Mouse (Mus musculus): Measurements from ENCODE around the gene Scp2. TPM values are rescaled to one million over a fixed set of nuclear protein-coding genes. Genes with fewer than 3 reads are reported as not detected.
"Not testable (repeated sequence)": the region's sequence is repeated elsewhere in the genome, so short reads cannot be mapped to it uniquely, and the experiment has no call there.

Gene Scp2
- total RNA-seq (2017): 304 to 385 TPM (median 344 TPM) in 3 replicates

DNA sequence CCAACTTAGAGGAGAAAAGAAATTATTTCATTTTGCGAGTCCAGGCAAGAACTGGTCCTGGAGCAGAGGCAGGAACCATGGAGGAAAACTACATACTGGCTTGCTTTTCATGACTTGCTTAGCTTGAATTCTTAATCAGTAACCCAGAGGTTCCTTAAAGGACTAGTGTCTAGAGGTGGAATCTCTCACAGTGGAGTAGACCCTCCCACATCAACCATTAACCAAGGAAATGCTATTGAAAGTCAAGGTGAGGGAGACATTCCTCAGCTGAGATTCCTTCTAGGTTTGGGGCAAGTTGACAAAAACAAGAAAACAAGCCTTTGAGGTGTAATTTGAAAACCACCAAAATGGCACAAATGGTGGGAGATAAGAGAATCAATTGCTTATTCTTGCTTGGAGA is at the start of gene Scp2:
Scp2 (minus strand) TSS at position 119 of the 400 bp plus-strand sequence.
- no peak for ATAC-seq (replicated peaks; ENCODE audit: insufficient number of reproducible peaks, low FRiP score, low TSS enrichment, poor library complexity, severe bottlenecking)

GRCm38 (mm10) chr4:108192821-108193323 is 48.1 kb upstream of the Scp2 start:
- ATAC-seq (replicated peaks; ENCODE audit: insufficient number of reproducible peaks, low FRiP score, low TSS enrichment, poor library complexity, severe bottlenecking): no peak

DNA sequence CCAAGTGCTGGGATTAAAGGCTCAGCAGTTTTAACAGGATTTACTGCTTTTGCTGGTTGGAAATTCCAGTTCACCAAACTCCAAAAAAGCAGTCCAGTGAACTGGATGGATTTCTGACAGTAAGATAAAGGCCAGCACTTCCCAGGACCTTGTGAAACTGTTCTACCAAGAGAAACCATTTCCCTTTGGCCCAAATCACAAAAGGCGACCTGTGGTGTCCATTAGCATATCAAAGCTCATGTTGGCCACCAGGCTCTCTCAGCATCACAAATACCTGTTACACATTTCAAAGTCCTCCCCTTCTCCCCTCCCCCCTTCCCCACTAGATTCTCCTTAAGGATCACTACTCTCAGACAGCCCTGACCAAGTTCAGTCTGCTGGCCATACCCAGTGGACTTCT is 37.5 kb upstream of the Scp2 start:
- no peak for ATAC-seq (replicated peaks; ENCODE audit: insufficient number of reproducible peaks, low FRiP score, low TSS enrichment, poor library complexity, severe bottlenecking)

GRCm38 (mm10) chr4:108168056-108168455 is 23.3 kb upstream of the Scp2 start:
- no peak for ATAC-seq (replicated peaks; ENCODE audit: insufficient number of reproducible peaks, low FRiP score, low TSS enrichment, poor library complexity, severe bottlenecking)

DNA sequence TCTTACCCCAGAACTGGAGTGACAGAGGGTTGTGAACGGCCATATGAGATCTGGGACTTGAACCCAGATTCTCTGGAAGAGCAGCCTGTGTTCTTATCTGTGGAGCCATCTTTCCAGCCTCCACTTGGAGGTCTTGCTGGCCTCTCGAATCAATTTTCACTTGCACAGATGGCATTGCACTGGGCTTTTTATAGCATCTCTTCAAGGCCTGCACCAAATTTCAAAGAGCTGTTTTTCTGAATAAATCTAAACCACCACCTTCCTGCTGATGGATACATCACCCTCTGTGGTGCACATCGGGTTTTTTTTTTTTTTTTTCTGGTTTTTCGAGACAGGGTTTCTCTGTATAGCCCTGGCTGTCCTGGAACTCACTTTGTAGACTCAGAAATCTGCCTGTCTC is 22.1 kb upstream of the Scp2 start:
- ATAC-seq (replicated peaks; ENCODE audit: insufficient number of reproducible peaks, low FRiP score, low TSS enrichment, poor library complexity, severe bottlenecking): no peak

DNA sequence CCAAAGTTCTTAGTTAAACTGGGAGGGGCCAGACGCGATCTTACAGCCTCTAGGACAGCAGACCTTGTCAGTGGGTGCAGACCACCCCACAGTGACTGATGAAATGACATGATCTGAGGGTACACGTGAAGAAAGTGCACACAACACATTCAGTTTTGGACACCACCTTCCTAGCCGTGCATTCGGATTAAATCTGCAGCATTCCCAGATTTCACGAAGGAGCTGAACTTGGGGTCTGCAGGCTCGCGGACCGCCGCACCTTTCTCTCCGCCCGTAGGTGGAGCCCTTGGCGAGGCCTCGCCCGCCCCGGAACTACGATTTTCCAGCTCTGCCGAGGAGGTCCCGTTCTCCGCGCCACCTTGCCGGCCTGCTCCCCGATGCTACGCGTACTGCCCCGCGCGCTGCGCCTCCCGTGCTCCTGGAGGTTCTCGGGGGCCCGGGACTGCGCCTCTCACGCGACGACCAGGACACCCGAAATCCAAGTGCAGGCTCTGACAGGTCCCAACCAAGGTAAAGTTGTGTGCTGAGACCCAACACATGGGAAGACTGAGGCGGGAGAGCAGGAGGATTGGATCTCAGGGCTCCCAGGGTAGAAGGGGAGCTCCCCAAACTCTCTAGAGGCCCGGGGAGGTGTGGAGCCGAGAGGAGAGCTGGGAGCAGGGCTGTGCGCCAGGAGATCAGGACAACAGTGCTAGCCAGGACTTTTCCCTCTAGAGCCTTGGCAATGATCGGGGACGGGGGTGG is 20.5 kb upstream of the Scp2 start, which contains the start of gene Echdc2:
Echdc2 (plus strand) TSS at position 286 of the 744 bp plus-strand sequence.
- ATAC-seq (replicated peaks; ENCODE audit: insufficient number of reproducible peaks, low FRiP score, low TSS enrichment, poor library complexity, severe bottlenecking): no peak

- no peak for ATAC-seq (replicated peaks; ENCODE audit: insufficient number of reproducible peaks, low FRiP score, low TSS enrichment, poor library complexity, severe bottlenecking)
These were observed 18.5 kb upstream of the Scp2 start for GRCm38 (mm10) chr4:108163291-108163690.

GRCm38 (mm10) chr4:108161936-108162335 is 17.1 kb upstream of the Scp2 start:
- no peak for ATAC-seq (replicated peaks; ENCODE audit: insufficient number of reproducible peaks, low FRiP score, low TSS enrichment, poor library complexity, severe bottlenecking)

DNA sequence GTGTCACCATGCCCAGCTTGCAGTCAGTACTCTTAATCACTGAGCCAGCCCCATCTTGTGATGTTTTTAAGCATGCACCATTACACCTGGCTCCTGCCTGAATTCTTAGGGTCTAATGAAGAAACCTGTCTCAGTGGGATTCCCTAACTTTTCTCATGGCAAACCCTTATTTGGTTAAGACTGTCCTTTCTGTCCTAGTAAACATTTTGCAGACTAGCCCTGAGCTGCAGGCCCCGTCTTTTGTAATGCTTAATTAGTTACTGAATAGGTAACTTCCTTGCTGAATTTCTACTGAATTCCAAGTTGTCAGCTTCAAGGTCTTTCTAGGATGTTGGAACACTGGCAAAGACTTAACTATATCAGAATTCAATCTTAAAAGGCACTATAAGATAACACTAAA is 10.3 kb upstream of the Scp2 start:
- not testable (repeated sequence) for ATAC-seq (replicated peaks; ENCODE audit: insufficient number of reproducible peaks, low FRiP score, low TSS enrichment, poor library complexity, severe bottlenecking)

- ATAC-seq (replicated peaks; ENCODE audit: insufficient number of reproducible peaks, low FRiP score, low TSS enrichment, poor library complexity, severe bottlenecking): not testable (repeated sequence)
These were observed 756 bp upstream of the Scp2 start for GRCm38 (mm10) chr4:108145554-108145953.

- ATAC-seq (replicated peaks; ENCODE audit: insufficient number of reproducible peaks, low FRiP score, low TSS enrichment, poor library complexity, severe bottlenecking): no peak
These were observed 1.0 kb downstream of the Scp2 start for GRCm38 (mm10) chr4:108143778-108144177.

GRCm38 (mm10) chr4:108143178-108143577 is 1.6 kb downstream of the Scp2 start:
- ATAC-seq (replicated peaks; ENCODE audit: insufficient number of reproducible peaks, low FRiP score, low TSS enrichment, poor library complexity, severe bottlenecking): not testable (repeated sequence)

GRCm38 (mm10) chr4:108136938-108137337 is 7.9 kb downstream of the Scp2 start:
- ATAC-seq (replicated peaks; ENCODE audit: insufficient number of reproducible peaks, low FRiP score, low TSS enrichment, poor library complexity, severe bottlenecking): no peak

GRCm38 (mm10) chr4:108130452-108130851 is 14.3 kb downstream of the Scp2 start:
- ATAC-seq (replicated peaks; ENCODE audit: insufficient number of reproducible peaks, low FRiP score, low TSS enrichment, poor library complexity, severe bottlenecking): no peak

DNA sequence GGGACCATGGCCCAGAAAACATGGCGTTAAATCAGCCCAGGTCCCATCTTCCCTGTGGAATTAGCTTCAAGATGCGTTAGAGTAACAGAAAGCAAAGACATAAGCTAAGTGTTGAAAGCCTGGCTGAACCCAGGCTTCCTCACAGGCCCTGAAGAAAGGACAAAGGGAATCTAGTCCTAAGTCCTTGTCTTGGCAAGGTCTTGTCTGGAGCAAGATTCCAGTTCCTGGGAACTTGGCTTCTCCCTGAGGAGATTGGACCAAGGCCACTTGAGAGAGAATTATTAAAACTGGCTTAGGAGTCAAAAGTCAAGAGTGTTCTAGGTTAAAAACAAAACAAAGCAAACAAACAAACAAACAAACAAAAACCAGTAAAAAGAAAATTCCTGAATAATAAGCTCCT is 16.5 kb downstream of the Scp2 start:
- no peak for ATAC-seq (replicated peaks; ENCODE audit: insufficient number of reproducible peaks, low FRiP score, low TSS enrichment, poor library complexity, severe bottlenecking)

DNA sequence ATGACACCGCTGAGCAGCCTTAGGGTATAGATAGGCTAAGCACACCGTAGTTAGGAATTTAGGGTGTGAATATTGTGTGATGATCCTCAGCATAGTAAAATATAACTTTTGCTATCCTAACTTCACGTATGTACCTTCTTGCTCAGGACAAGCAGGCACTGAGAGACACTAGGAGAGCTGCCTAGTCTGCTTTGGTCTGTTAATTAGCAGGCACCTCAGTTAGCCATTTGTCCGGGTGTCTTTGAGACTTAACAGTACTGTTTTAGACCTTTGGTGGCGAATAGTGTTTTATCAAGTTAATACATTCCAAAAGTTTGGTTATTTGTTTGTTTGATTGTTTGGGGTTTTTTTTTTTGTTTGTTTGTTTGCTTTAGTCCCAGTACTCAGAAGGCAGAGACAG is 17.3 kb downstream of the Scp2 start:
- ATAC-seq (replicated peaks; ENCODE audit: insufficient number of reproducible peaks, low FRiP score, low TSS enrichment, poor library complexity, severe bottlenecking): no peak

DNA sequence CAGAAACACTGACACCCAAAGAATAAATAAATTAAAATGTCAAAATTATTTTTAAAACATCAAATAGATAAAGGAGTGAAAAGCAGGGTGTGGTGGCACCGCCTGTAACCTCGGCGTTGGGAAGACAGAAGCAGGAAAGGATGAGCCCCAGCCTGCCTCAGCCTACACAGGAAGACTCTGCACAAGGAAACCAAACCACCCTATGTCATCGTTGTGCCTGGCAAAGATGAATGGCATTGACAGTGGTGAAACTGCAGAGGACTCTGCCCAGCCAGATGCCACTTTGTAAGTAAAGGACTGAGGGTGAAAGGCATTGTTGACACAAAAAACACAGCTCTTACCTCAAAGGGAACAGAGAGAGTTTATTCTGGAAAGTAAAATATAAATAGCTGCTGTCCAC is 18.5 kb downstream of the Scp2 start:
- no peak for ATAC-seq (replicated peaks; ENCODE audit: insufficient number of reproducible peaks, low FRiP score, low TSS enrichment, poor library complexity, severe bottlenecking)

DNA sequence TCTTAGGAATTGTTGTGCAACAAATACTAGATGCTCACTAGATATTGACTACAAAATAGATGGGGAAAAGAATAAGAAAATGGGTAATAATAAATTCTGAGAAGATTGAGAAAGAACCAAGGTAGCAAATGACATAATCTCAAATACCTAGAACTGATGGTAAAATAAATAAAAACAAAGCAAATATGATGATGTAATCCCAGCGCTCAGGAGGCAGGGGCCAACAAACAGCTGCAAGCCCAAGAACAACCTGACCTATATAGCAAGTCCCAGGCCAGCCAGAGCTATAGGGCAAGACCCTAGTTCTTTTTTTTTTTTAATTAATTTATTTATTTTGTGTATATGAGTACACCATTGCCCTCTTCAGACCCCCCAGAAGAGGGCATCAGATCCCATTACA is 20.7 kb downstream of the Scp2 start:
- no peak for ATAC-seq (replicated peaks; ENCODE audit: insufficient number of reproducible peaks, low FRiP score, low TSS enrichment, poor library complexity, severe bottlenecking)

DNA sequence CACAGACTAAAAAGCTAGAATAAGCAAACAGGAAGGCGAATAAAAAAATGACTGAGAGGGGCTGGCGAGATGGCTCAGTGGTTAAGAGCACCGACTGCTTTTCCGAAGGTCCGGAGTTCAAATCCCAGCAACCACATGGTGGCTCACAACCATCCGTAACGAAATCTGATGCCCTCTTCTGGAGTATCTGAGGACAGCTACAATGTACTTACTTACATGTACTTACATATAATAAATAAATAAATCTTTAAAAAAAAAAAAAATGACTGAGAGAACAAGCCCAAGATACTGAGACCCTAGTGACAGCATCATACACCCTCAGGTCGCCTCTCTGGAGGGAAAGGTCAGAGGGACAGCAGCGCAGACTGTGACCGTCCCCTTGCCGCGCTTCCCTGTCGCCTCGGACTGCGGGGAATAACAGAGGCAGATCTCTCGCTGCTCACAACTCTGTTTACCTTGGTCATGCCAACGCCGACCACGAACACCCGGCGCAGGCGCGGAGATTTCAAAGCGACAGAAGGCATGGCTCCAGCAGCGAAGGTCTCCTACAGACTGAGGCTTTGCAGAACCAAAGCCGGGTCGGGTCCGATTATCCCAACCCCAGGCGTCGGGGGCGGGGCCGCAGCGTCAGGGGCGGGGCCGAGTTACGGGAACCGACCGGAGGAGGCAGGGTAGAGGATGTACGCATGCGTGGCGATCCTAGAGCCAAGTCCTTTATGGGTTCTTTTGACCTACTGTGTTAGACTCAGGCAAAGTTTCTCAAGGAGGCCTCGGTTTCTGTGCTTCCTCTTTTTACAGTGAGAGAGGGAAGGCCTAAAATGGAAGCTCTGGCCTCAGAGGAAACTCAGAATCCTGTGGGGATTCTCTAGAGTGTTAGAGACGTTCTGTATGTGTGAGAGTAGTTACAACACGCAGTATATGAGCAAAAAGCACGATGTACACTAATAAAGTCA is 26.6 kb downstream of the Scp2 start:
- peak; percentile 97 for ATAC-seq (replicated peaks; ENCODE audit: insufficient number of reproducible peaks, low FRiP score, low TSS enrichment, poor library complexity, severe bottlenecking)
